Mouse (Mus musculus): ENCODE data around the gene Ndufaf2. TPM values are rescaled to one million over a fixed set of nuclear protein-coding genes. Genes with fewer than 3 reads are reported as not detected.

Ndufaf2 gene
- total and polyA plus RNA-seq, 3 experiments = 37.1 to 117 (median 51.2) TPM

DNA sequence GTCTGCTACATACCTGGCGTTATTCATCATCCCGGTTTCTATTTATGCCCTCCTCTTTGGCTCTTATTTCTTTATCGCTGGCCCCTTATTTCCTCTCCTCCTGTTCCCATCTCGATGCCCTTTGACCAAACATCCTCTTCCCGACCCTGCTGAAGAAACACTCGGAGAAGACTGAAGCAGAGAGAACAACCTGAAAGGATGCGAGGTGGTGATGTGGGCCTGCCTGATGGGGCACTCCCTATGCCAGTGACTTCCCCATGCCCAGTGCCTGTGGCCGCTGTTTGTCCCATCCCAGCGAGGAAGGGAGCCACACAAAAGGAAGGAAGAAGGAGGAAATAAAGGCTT, 204.4 kb downstream of the Ndufaf2 start:
- dilution Hi-C loops (cut with MboI; ENCODE audit: extremely low pct_ligation_motif_present, extremely low pct_unique_long_range_greater_than_20kb, low sequenced_read_pairs) (no loop called here), in situ Hi-C loops (cut with MboI; ENCODE audit: low pct_ligation_motif_present, low pct_unique_long_range_greater_than_20kb, low sequenced_read_pairs) (no loop called here)
- H3K4me2 ChIP-seq (ENCODE audit: insufficient read depth, low read depth, poor library complexity, severe bottlenecking) = no peak overlapping the region
- peaks cover 8 to 18% of the 10 kb centered on the region in 2 experiments for H3K4me1 ChIP-seq (ENCODE audit: control insufficient read depth in 1 of 2, insufficient read depth in 2 of 2)
- no peaks in the 10 kb centered on the region for H3K27me3 ChIP-seq (replicated peaks)
- no peaks in the 10 kb centered on the region for H3K36me3 ChIP-seq (replicated peaks in 1 of 2; ENCODE audit: control insufficient read depth in 1 of 2, insufficient read depth in 1 of 2, low read length in 1 of 2)
- DNase-seq (ENCODE audit: extremely low read depth) = no peak
- H3K79me2 ChIP-seq (replicated peaks; ENCODE audit: control insufficient read depth, extremely low read depth, insufficient read depth, poor library complexity, severe bottlenecking) = no peaks in the 10 kb centered on the region
- H3K27ac ChIP-seq (ENCODE audit: insufficient read depth, low read depth) = no peak overlapping the region
- TF ChIP-seq CHD1 (IDR thresholded peaks at IDR 0.05; ENCODE audit: low read depth, low read length) (no peak), GABPA (IDR thresholded peaks at IDR 0.05; ENCODE audit: insufficient replicate concordance, low read depth, low read length) (no peak), USF2 (conservative IDR thresholded peaks at IDR 0.05; ENCODE audit: low read depth, low read length) (no peak), E2F4 (IDR thresholded peaks at IDR 0.05; ENCODE audit: insufficient replicate concordance, low read depth, low read length) (no peak), TCF12 (IDR thresholded peaks at IDR 0.05; ENCODE audit: low read depth, low read length) (no peak), SIN3A (IDR thresholded peaks at IDR 0.05; ENCODE audit: low read length) (no peak), EP300 (IDR thresholded peaks at IDR 0.05; ENCODE audit: low read length) (no peak), CHD2 (IDR thresholded peaks at IDR 0.05; ENCODE audit: low read length) (no peak), BHLHE40 (IDR thresholded peaks at IDR 0.05; ENCODE audit: low read depth, low read length) (no peak)
- no peak overlapping the region for H3K4me3 ChIP-seq (replicated peaks in 1 of 3; ENCODE audit: low read depth in 2 of 3, low read length in 2 of 3, poor library complexity in 1 of 3)
- no peaks in the 10 kb centered on the region for H3K9me3 ChIP-seq (replicated peaks; ENCODE audit: low read length)
- H3K9ac ChIP-seq (ENCODE audit: insufficient read depth, low read depth) = peak overlapping the region; percentile 81; the same call in 1 of the 2 replicates

Other genes starting within 250 kb of the Ndufaf2 start
- 32.8 and 38.6 TPM in 2 replicates for gene Smim15, start 114.2 kb downstream of the Ndufaf2 start, total RNA-seq (2012; rRNA removed)
- gene Smim15, start 114.2 kb downstream of the Ndufaf2 start, total RNA-seq (2014; rRNA removed) = 114 and 133 TPM in 2 replicates
- 62.8 and 69.2 TPM in 2 replicates for gene Smim15, start 114.2 kb downstream of the Ndufaf2 start, polyA plus RNA-seq (2012; ENCODE audit: insufficient read length, low read depth)
- gene Ercc8, start 108 bp upstream of the Ndufaf2 start, total RNA-seq (2012; rRNA removed) = 20.0 and 27.1 TPM in 2 replicates
- gene Ercc8, start 108 bp upstream of the Ndufaf2 start, total RNA-seq (2014; rRNA removed) = 29.4 and 32.2 TPM in 2 replicates
- 20.7 and 23.0 TPM in 2 replicates for gene Ercc8, start 108 bp upstream of the Ndufaf2 start, polyA plus RNA-seq (2012; ENCODE audit: insufficient read length, low read depth)
- gene Elovl7, start 55.8 kb upstream of the Ndufaf2 start, total RNA-seq (2012; rRNA removed) = 4.4 and 5.3 TPM in 2 replicates
- gene Elovl7, start 55.8 kb upstream of the Ndufaf2 start, total RNA-seq (2014; rRNA removed) = 8.3 and 8.6 TPM in 2 replicates
- 11.6 and 11.9 TPM in 2 replicates for gene Elovl7, start 55.8 kb upstream of the Ndufaf2 start, polyA plus RNA-seq (2012; ENCODE audit: insufficient read length, low read depth)
- gene Depdc1b, start 157.7 kb upstream of the Ndufaf2 start, total RNA-seq (2012; rRNA removed) = 11.1 and 12.8 TPM in 2 replicates
- 16.3 and 17.8 TPM in 2 replicates for gene Depdc1b, start 157.7 kb upstream of the Ndufaf2 start, total RNA-seq (2014; rRNA removed)
- gene Depdc1b, start 157.7 kb upstream of the Ndufaf2 start, polyA plus RNA-seq (2012; ENCODE audit: insufficient read length, low read depth) = 13.8 and 15.7 TPM in 2 replicates

Measured in CH12.LX (cell line).